Mouse (Mus musculus) thymus, adult 18-20 months (tissue): ENCODE data around the gene A930018P22Rik.

Experiments
- DNase-seq, 2 experiments: peaks; one replicate each; pipeline ENCODE4 v3.0.0; 2022; ENCODE audit warnings: mixed read lengths in 2 of 2

A930018P22Rik gene

DNA sequence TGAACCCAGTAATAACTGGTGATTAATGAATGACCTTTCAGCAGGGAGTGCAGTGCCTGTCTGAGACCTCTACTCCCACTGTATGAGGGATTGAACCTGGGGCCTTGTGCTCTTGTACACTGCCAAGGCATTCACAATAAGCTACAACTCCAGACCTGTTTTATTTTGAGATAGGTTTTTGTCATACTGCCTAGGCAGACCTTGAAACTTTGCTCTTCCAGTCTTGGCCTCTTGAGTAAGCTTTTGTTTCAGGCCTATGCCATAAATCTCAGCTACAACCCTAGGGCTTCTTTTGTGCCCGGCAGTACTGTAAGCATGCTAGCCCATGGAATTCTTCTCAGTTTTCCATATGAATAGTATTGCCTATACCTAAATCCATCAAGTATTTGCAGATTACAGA, 3.5 kb upstream of the A930018P22Rik start:
- no peak for DNase-seq

GRCm38 (mm10) chr2:104120312-104120711, 2.3 kb upstream of the A930018P22Rik start:
- no peak for DNase-seq

- DNase-seq: no peak
Measured at GRCm38 (mm10) chr2:104121681-104122504, 676 bp upstream of the A930018P22Rik start.

DNA sequence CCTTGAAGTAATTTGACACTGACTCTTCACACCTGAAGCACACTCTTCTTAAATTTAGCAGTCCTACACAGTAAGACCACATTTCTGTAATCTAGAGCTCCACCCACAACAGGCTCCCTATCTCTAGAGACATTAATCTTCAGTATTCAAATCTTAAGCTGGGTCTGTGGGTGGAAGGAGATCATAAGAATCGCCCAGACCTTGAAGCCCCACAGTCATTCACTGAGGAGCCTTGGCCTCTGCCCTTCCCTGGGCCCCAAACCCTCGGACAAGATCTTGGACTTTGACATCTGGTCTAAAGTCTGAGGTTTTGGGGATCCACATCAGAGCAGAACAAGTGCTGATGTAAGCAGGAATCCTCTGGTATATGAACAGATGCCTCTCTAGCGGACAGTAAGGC, 971 bp downstream of the A930018P22Rik start:
- DNase-seq: no peak

DNA sequence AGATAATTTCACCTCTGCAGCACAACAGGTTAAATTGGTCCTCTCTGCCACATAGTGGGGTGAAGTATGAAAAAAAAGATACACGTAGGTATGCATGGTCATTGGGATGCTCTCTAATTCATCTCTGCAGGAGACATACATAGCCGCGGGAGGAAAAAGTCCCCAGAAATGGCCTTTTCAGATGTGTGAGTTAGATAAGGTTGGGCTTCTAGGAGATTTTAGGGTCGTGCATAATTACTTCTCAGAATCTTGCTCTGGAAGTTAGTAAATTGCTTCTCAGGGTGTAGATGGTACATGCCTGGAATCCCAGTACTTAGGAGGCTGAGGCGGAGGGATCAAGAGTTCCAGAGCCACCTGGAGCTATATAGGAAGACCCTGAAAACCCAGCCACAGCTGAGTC, 1.5 kb downstream of the A930018P22Rik start:
- DNase-seq: no peak

GRCm38 (mm10) chr2:104128803-104129531, 6.4 kb downstream of the A930018P22Rik start:
- no peak for DNase-seq

- no peak for DNase-seq
Measured at GRCm38 (mm10) chr2:104130165-104130564, 7.6 kb downstream of the A930018P22Rik start.

DNA sequence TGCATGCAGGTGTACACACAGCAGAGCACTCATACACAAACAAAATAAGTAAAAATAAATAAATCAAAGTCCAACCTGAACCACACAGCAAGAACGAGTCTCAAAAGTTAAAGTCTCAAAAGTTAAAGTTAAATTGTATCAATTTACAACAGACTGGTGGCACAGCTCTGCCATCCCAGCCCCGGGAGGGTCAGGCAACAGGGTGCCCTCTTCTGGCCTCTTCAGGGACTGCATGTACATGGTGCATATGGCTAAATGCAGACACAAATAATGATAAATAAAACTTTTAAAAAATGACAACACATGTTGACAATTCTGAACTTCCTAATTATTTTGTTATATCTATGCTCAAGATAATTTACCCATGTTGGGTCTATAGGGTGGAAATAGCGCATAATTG, 8.4 kb downstream of the A930018P22Rik start:
- no peak for DNase-seq

- DNase-seq: no peak
Measured at GRCm38 (mm10) chr2:104132266-104132859, 9.8 kb downstream of the A930018P22Rik start.

DNA sequence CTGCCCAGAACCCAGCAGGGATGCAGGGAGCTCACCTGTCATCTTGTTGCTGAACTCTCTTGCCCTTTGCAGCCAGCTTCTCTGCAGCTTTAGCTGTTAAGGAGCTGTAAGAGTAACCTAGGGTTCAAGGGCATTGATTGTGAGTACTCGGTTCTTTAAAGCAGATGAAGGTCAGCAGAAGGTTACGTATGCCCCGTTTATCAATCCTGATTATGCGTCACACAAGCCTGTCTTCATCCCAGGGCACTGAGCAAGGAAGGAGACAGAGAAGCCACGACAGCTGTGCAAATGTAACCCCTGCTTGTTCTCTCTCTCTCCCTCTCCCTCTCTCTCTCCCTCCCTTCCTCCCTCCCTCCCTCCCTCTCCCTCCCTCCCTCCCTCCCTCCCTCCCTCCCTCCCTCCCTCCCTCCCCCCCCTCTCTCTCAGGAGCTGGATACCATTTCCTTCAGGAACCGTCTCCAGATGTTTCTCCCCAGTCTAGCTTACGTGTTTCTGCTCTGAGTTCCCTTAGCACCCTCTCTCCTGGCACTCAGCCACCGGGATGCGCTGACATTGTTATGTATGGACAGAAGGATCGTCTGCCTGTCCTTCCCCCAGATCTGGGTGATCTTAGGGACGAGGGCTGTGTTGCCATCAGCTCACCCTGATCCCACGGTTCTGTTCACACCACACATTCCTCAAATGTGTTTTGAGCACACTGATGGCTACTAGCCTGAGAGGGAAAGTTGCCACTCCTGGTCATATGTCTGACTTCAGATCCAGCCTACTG, 10.7 kb downstream of the A930018P22Rik start:
- no peak for DNase-seq

DNA sequence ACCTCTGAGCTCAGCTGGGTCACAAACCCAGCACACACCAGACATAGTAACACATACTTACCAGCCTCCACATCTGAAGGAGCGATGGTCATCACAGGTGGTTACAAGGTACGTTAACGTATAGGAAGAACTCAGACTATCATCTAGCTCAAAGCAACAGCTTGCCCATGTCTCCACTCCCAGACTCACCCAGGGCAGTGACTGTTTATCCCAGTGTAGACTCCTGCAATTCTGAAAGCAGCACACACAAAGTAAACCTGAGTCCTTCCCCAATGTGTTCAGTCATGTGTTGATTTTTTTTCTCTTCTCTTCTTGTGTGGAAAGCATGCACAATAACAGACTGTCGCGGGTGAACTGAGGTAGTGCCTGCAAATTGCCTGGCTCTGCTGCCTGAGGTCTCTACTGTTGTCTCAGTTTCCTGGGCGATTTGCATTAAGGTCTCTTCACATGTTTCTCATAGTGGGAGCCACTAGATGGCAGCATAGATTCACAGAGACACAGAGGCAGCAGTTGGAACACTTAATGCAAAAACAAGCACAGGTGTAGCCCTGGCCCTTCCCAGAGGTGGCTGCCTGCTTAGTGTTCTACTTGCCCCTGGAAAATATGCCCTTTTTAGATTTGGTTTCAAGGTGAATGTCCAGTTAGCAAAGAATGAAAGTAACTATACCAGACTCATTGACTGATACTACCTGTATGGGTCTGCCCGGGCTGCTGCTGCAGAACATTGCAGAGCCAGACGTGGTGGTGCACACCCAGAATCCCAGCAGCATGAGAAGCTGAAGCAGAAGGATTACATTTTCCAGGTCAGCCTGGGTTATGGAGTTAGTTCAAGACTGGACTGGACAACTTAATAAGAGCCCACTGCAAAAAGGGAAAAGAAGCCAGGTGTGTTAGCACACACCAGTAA, 11.8 kb downstream of the A930018P22Rik start:
- DNase-seq: peak in 1 of 2 experiments; percentile 31

DNA sequence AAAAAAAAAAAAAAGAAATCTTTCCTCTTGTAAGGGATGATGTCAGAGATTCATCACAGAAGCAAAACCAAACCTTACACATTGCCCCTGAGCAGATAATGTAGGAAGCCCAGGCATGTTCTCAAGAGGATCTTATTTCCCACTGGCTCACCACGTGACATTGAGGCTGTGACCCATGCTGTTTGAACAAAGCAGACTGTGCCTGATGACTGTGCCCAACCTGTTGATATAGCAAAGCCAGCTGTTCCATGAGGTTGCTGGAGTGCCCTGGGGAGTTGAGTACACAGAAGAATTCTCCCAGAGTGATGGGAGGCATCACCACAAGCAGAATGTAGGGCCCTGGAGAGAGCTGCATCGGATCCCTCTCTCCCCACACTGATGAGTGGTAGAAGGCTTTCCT, 13.4 kb downstream of the A930018P22Rik start:
- DNase-seq: no peak

DNA sequence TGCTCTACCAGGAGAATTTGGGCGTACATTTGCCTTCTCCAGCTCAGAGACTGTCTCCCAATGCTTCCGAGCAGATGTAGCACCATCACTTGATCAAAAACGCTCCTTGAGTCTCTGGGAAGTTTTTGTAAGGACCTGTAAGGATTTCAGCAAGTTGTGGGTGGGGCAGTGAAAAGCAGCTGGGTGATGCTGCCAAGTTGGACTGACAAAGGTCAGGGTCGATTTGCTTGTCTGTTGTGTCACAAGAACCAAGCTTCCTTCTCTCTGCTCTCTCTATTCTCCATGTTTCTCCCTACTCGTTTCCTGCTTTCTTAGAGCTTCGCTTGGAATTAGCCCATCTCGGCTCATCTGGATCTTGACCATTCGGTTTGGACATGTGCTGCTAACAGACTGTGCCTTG, 19.6 kb downstream of the A930018P22Rik start:
- DNase-seq: no peak

DNA sequence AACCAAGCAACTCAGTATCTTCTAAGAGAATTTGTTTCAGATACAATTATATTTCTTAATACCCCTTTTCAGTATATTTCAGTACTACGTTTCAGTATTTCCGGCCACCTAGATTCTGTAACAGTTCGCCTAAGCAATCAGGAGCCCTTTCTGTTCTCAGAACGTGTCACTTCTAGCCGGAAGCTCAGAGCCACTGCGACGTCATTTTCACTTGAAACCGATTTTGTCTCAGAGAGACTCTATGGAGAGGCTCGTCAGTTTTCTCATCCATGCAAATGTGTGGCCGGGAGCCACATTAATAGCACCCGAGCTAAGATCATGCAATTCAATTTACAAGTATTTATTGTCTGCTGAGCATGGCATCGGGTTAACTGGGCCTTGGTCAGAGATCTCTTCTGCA, 21.4 kb downstream of the A930018P22Rik start:
- no peak for DNase-seq

DNA sequence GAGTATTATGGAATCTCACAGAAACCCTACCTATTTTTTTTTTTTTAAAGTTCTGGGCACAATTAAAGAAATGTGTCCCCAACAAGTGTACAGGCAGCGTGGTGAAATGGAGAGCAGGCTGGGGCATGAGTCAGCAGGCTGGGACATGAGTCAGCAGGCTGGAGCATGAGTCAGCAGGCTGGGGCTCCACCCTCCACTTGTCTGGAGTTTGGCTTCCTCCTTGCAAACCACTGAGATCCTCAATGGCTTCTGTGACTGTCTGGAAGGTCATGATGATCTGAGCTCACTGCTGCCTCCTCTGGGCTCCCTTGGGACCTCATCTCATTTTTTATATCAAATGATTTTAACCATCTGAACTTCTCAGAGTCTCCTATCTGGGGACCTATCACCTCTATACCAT, 23.4 kb downstream of the A930018P22Rik start:
- no peak for DNase-seq

DNA sequence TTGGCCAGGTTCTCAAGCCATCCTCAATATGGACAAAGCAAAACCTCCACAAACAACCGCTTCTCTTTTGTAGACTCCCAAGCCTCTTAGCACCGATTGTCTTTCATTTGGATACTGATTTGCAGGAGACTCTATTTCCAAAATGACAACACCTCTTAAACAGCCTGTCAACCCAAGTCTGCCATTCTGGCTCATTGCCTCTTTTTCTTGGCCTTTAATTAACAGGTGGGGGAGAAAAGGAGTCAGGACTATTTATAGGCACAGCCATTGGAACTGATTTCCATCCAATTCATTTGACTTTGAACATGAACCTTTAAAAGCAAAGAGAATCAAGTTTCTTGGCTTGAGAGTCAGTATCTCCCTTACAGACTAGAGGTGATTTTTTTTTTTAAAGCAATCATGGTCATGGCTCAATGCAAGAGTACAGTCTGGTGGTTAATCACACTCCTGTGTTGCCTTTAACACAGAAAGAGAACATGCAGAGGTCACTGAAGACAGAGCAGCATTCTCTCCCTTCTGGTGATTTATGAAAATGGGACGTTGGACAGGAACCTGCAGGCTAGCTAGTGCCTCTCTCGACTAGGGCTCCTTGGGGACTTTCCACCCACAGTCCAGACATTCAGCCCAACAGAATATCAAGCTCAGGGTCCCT, 25.5 kb downstream of the A930018P22Rik start:
- no peak for DNase-seq

GRCm38 (mm10) chr2:104150608-104151397, 28.2 kb downstream of the A930018P22Rik start:
- DNase-seq: no peak

- no peak for DNase-seq
Measured at GRCm38 (mm10) chr2:104153345-104153744, 30.8 kb downstream of the A930018P22Rik start.

GRCm38 (mm10) chr2:104153876-104154275, 31.3 kb downstream of the A930018P22Rik start:
- no peak for DNase-seq

DNA sequence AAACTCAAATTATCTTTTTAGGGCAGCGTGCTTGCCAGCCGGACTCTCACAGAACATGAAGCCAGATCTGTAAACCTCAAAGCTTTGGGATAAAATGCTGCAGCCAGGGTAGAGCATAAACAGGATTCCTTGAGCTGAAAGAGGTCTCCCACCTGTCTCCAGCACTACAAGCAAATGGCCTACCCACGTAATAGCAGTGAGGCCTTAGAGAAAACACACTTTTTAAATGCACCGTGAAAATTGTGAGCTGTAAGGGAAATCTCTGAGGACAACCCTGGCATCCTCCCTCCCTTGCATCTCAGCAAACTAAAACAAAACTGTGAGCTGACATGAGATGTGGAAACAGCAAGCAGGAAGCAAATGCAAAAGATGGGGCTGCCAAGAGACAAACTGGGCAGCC, 35.3 kb downstream of the A930018P22Rik start:
- no peak for DNase-seq
